Mouse (Mus musculus) heart, adult 2 months (tissue): ENCODE measurements at regions not wholly inside any gene's neighbourhood (a gene's known extent, or its start where the extent isn't known, plus 50 kb on each side); places are given as distances from the start of the nearest gene placed in this dataset.

Experiments
- DNase-seq, 2 experiments: peaks; one replicate each; pipeline ENCODE4 v3.0.0; 2021
- H3K27ac ChIP-seq: fragments of 200-600 bp; 2 replicates; pipeline ENCODE4 v1.8.1; 2022
- H3K27me3 ChIP-seq: fragments of 200-500 bp; 2 replicates; pipeline ENCODE4 v1.6.1; 2012; ENCODE audit warnings: mild to moderate bottlenecking, low read length, inconsistent platforms, mixed read lengths; ENCODE audit not compliant: control insufficient read depth, insufficient read depth
- H3K36me3 ChIP-seq: fragments of 200-500 bp; 2 replicates; pipeline ENCODE4 v1.6.1; 2012; ENCODE audit warnings: low read length, inconsistent platforms; ENCODE audit not compliant: control insufficient read depth, insufficient read depth
- H3K4me1 ChIP-seq: fragments of 200-500 bp; 2 replicates; pipeline ENCODE4 v1.6.1; 2011; ENCODE audit warnings: low read length; ENCODE audit not compliant: control insufficient read depth, insufficient read depth
- H3K4me3 ChIP-seq: fragments of 200-600 bp; 2 replicates; pipeline ENCODE4 v1.8.1; 2022
- H3K79me2 ChIP-seq: fragments of 200-500 bp; replicated peaks from 2 replicates; pipeline ENCODE4 v1.6.1; 2012; ENCODE audit warnings: mild to moderate bottlenecking, inconsistent platforms, low read length, moderate library complexity, mixed read lengths; ENCODE audit not compliant: control insufficient read depth, insufficient read depth
- H3K9ac ChIP-seq: fragments of 200-500 bp; 2 replicates; pipeline ENCODE4 v1.6.1; 2012; ENCODE audit warnings: low read depth, mild to moderate bottlenecking, control low read depth, inconsistent platforms, low read length, mixed read lengths
- CTCF ChIP-seq: fragments of 200-600 bp; IDR thresholded peaks from 2 replicates; pipeline ENCODE4 v1.8.1; 2022; ENCODE audit warnings: antibody characterized with exemption, mild to moderate bottlenecking, moderate library complexity
- EP300 ChIP-seq: fragments of 200-500 bp; IDR thresholded peaks from 2 replicates; pipeline ENCODE4 v1.6.1; 2011; ENCODE audit warnings: low read depth, low read length, control low read depth; ENCODE audit not compliant: insufficient read depth
- POLR2A ChIP-seq: fragments of 200-500 bp; IDR thresholded peaks from 2 replicates; pipeline ENCODE4 v1.6.1; 2011; ENCODE audit warnings: mild to moderate bottlenecking, low read depth, low read length, control low read depth; ENCODE audit not compliant: insufficient read depth
- WGBS: fragments of 180-500 bp; shearing (Covaris S2); methylation state at CpG from one replicate; pipeline ENCODE4 v1.1.7; 2018; 5-methylcytosine and 5-hydroxymethylcytosine counted together
- intact Hi-C: fragments of 180-260 bp; cut with DNase I; formaldehyde crosslinking; loops from one replicate; pipeline ENCODE4 v1.15.1; 2025

GRCm38 (mm10) chr1:73389976-73390375 is 374.3 kb upstream of the Tnp1 start:
- Histone ChIP-seq H3K9ac (no peak overlapping the region), H3K79me2 (no peaks in the 10 kb centered on the region), H3K4me3 (no peak overlapping the region), H3K4me1 (no peaks in the 10 kb centered on the region), H3K27me3 (no peaks in the 10 kb centered on the region), H3K36me3 (no peaks in the 10 kb centered on the region), H3K27ac (no peak overlapping the region)
- intact Hi-C loops: no loop called here
- 84% methylated on average over 3 of the region's 3 CpGs for WGBS
- TF ChIP-seq POLR2A (no peak), EP300 (no peak), CTCF (no peak)
- DNase-seq: no peak

- intact Hi-C loops: no loop called here
- no peaks in the 10 kb centered on the region for H3K27me3 ChIP-seq
- H3K4me3 ChIP-seq: no peak overlapping the region
- no peak for DNase-seq
- no peaks in the 10 kb centered on the region for H3K79me2 ChIP-seq
- no peak overlapping the region for H3K27ac ChIP-seq
- TF ChIP-seq POLR2A (no peak), EP300 (no peak), CTCF (no peak)
- 85% methylated on average over 3 of the region's 3 CpGs for WGBS
- no peaks in the 10 kb centered on the region for H3K4me1 ChIP-seq
- no peaks in the 10 kb centered on the region for H3K36me3 ChIP-seq
- no peak overlapping the region for H3K9ac ChIP-seq
Observed at GRCm38 (mm10) chr1:73389174-73389573, 373.5 kb upstream of the Tnp1 start.

- H3K4me1 ChIP-seq: peaks cover 6% of the 10 kb centered on the region
- H3K36me3 ChIP-seq: no peaks in the 10 kb centered on the region
- intact Hi-C loops: no loop called here
- no peak overlapping the region for H3K27ac ChIP-seq
- WGBS: 56% methylated on average over 9 of the region's 9 CpGs
- no peaks in the 10 kb centered on the region for H3K79me2 ChIP-seq
- no peak overlapping the region for H3K9ac ChIP-seq
- no peak for DNase-seq
- no peaks in the 10 kb centered on the region for H3K27me3 ChIP-seq
- TF ChIP-seq POLR2A: no peak
- no peak for TF ChIP-seq EP300
- TF ChIP-seq CTCF: no peak
- no peak overlapping the region for H3K4me3 ChIP-seq
Observed at GRCm38 (mm10) chr1:73381578-73381977, 365.9 kb upstream of the Tnp1 start.

GRCm38 (mm10) chr1:73374531-73375375 is 359.0 kb upstream of the Tnp1 start:
- H3K27me3 ChIP-seq: no peaks in the 10 kb centered on the region
- TF ChIP-seq CTCF (no peak), POLR2A (no peak), EP300 (no peak)
- H3K4me3 ChIP-seq: no peak overlapping the region
- WGBS: 50% methylated on average over 7 of the region's 7 CpGs
- no peak for DNase-seq
- H3K36me3 ChIP-seq: peaks cover 8% of the 10 kb centered on the region
- H3K27ac ChIP-seq: no peak overlapping the region; the same call in 1 of the 2 replicates
- H3K4me1 ChIP-seq: no peaks in the 10 kb centered on the region; the same call in none of the 2 replicates
- no peak overlapping the region for H3K9ac ChIP-seq
- no peaks in the 10 kb centered on the region for H3K79me2 ChIP-seq
- intact Hi-C loops: loop anchor here (5.0 kb wide), 2 partner anchors 83 to 187 kb away; no protein-coding TSS in a partner anchor

- WGBS: 78% methylated on average over 5 of the region's 5 CpGs
- Histone ChIP-seq H3K4me1 (no peaks in the 10 kb centered on the region; the same call in none of the 2 replicates), H3K4me3 (no peak overlapping the region), H3K27me3 (no peaks in the 10 kb centered on the region), H3K27ac (no peak overlapping the region), H3K36me3 (peaks cover 8% of the 10 kb centered on the region), H3K9ac (no peak overlapping the region), H3K79me2 (no peaks in the 10 kb centered on the region)
- intact Hi-C loops: no loop called here
- no peak for TF ChIP-seq POLR2A
- TF ChIP-seq CTCF: no peak
- DNase-seq: no peak
Observed at GRCm38 (mm10) chr1:73368222-73368621, 352.5 kb upstream of the Tnp1 start.

- no peak for DNase-seq
- Histone ChIP-seq H3K4me3 (no peak overlapping the region), H3K27ac (no peak overlapping the region), H3K36me3 (peaks cover 6% of the 10 kb centered on the region), H3K9ac (no peak overlapping the region), H3K27me3 (no peaks in the 10 kb centered on the region), H3K79me2 (no peaks in the 10 kb centered on the region), H3K4me1 (peaks cover 9% of the 10 kb centered on the region)
- intact Hi-C loops: no loop called here
- TF ChIP-seq EP300 (no peak), POLR2A (no peak), CTCF (no peak)
- WGBS: 58% methylated on average over 4 of the region's 4 CpGs
Observed at GRCm38 (mm10) chr1:73365842-73366241, 350.1 kb upstream of the Tnp1 start.
